Mouse (Mus musculus): ENCODE data around the gene Prrt2. TPM values are rescaled to one million over a fixed set of nuclear protein-coding genes. Genes with fewer than 3 reads are reported as not detected.

Gene Prrt2
- polyA plus RNA-seq, 1 experiment from 2014 or later: 1.9 TPM

- Histone ChIP-seq H3K4me2 (no peak overlapping the region), H3K9me3 (replicated peaks) (no peaks in the 10 kb centered on the region), H3K36me3 (peaks cover 36% of the 10 kb centered on the region), H3K4me3 (no peak overlapping the region), H3K27ac (ENCODE audit: poor library complexity, severe bottlenecking) (no peak overlapping the region), H3K27me3 (replicated peaks) (no peaks in the 10 kb centered on the region), H3K9ac (no peak overlapping the region), H3K4me1 (replicated peaks) (peaks cover 43% of the 10 kb centered on the region)
- WGBS: 95% methylated on average over 10 of the region's 10 CpGs
- no peak for ATAC-seq (ENCODE audit: insufficient number of reproducible peaks, low FRiP score)
Observed at GRCm38 (mm10) chr7:127012845-127013244, 8.2 kb downstream of the Prrt2 start.

- Histone ChIP-seq H3K4me2 (no peak overlapping the region), H3K4me3 (no peak overlapping the region), H3K36me3 (peaks cover 36% of the 10 kb centered on the region), H3K27me3 (replicated peaks) (no peaks in the 10 kb centered on the region), H3K9me3 (replicated peaks) (no peaks in the 10 kb centered on the region), H3K9ac (no peak overlapping the region), H3K27ac (ENCODE audit: poor library complexity, severe bottlenecking) (no peak overlapping the region), H3K4me1 (replicated peaks) (peaks cover 43% of the 10 kb centered on the region)
- 73% methylated on average over 6 of the region's 6 CpGs for WGBS
- no peak for ATAC-seq (ENCODE audit: insufficient number of reproducible peaks, low FRiP score)
Observed at GRCm38 (mm10) chr7:127012374-127012773, 8.6 kb downstream of the Prrt2 start.

GRCm38 (mm10) chr7:127011717-127012116 is 9.3 kb downstream of the Prrt2 start:
- Histone ChIP-seq H3K9ac (no peak overlapping the region), H3K4me2 (no peak overlapping the region), H3K4me1 (replicated peaks) (peaks cover 43% of the 10 kb centered on the region), H3K27me3 (replicated peaks) (no peaks in the 10 kb centered on the region), H3K27ac (ENCODE audit: poor library complexity, severe bottlenecking) (no peak overlapping the region), H3K36me3 (peaks cover 36% of the 10 kb centered on the region), H3K4me3 (no peak overlapping the region), H3K9me3 (replicated peaks) (no peaks in the 10 kb centered on the region)
- 70% methylated on average over 2 of the region's 2 CpGs for WGBS
- no peak for ATAC-seq (ENCODE audit: insufficient number of reproducible peaks, low FRiP score)

GRCm38 (mm10) chr7:127011051-127011450 is 10.0 kb downstream of the Prrt2 start:
- peaks cover 43% of the 10 kb centered on the region for H3K4me1 ChIP-seq (replicated peaks)
- H3K27ac ChIP-seq (ENCODE audit: poor library complexity, severe bottlenecking): no peak overlapping the region
- peaks cover 36% of the 10 kb centered on the region for H3K36me3 ChIP-seq
- H3K27me3 ChIP-seq (replicated peaks): no peaks in the 10 kb centered on the region
- no peak overlapping the region for H3K4me2 ChIP-seq
- no peak for ATAC-seq (ENCODE audit: insufficient number of reproducible peaks, low FRiP score)
- no peak overlapping the region for H3K4me3 ChIP-seq
- no peaks in the 10 kb centered on the region for H3K9me3 ChIP-seq (replicated peaks)
- 88% methylated on average over 2 of the region's 2 CpGs for WGBS
- H3K9ac ChIP-seq: no peak overlapping the region

GRCm38 (mm10) chr7:127009307-127010085 is 11.5 kb downstream of the Prrt2 start:
- peaks cover 28% of the 10 kb centered on the region for H3K4me1 ChIP-seq (replicated peaks)
- H3K9ac ChIP-seq: no peak overlapping the region; the same call in 1 of the 2 replicates
- H3K9me3 ChIP-seq (replicated peaks): no peaks in the 10 kb centered on the region
- H3K27me3 ChIP-seq (replicated peaks): no peaks in the 10 kb centered on the region
- H3K27ac ChIP-seq (ENCODE audit: poor library complexity, severe bottlenecking): peak overlapping the region; percentile 59; the same call in 1 of the 2 replicates
- no peak for ATAC-seq (ENCODE audit: insufficient number of reproducible peaks, low FRiP score)
- no peak overlapping the region for H3K4me2 ChIP-seq
- no peak overlapping the region for H3K4me3 ChIP-seq
- 76% methylated on average over 17 of the region's 17 CpGs for WGBS
- H3K36me3 ChIP-seq: peaks cover 27% of the 10 kb centered on the region

GRCm38 (mm10) chr7:127008239-127009019 is 12.6 kb downstream of the Prrt2 start:
- ATAC-seq (ENCODE audit: insufficient number of reproducible peaks, low FRiP score): peak; percentile 87
- WGBS: 37% methylated on average over 9 of the region's 9 CpGs
- peak overlapping the region; percentile 59 for H3K27ac ChIP-seq (ENCODE audit: poor library complexity, severe bottlenecking)
- peaks cover 24% of the 10 kb centered on the region for H3K36me3 ChIP-seq
- H3K4me3 ChIP-seq: no peak overlapping the region
- no peaks in the 10 kb centered on the region for H3K27me3 ChIP-seq (replicated peaks)
- H3K9ac ChIP-seq: peak overlapping the region; percentile 21
- H3K4me1 ChIP-seq (replicated peaks): peaks cover 18% of the 10 kb centered on the region
- no peaks in the 10 kb centered on the region for H3K9me3 ChIP-seq (replicated peaks)
- no peak overlapping the region for H3K4me2 ChIP-seq

- Histone ChIP-seq H3K27me3 (replicated peaks) (no peaks in the 10 kb centered on the region), H3K4me1 (replicated peaks) (peaks cover 14% of the 10 kb centered on the region), H3K9ac (no peak overlapping the region; the same call in 1 of the 2 replicates), H3K4me3 (no peak overlapping the region), H3K27ac (ENCODE audit: poor library complexity, severe bottlenecking) (no peak overlapping the region), H3K9me3 (replicated peaks) (no peaks in the 10 kb centered on the region), H3K4me2 (no peak overlapping the region), H3K36me3 (peaks cover 14% of the 10 kb centered on the region)
- ATAC-seq (ENCODE audit: insufficient number of reproducible peaks, low FRiP score): no peak
- WGBS: 89% methylated on average over 6 of the region's 6 CpGs
Observed at GRCm38 (mm10) chr7:127007313-127008024, 13.5 kb downstream of the Prrt2 start.

GRCm38 (mm10) chr7:127004122-127004875 is 16.7 kb downstream of the Prrt2 start:
- Histone ChIP-seq H3K4me1 (replicated peaks) (peaks cover 13% of the 10 kb centered on the region), H3K36me3 (no peaks in the 10 kb centered on the region), H3K27me3 (replicated peaks) (no peaks in the 10 kb centered on the region), H3K4me3 (no peak overlapping the region), H3K4me2 (no peak overlapping the region), H3K27ac (ENCODE audit: poor library complexity, severe bottlenecking) (no peak overlapping the region), H3K9me3 (replicated peaks) (no peaks in the 10 kb centered on the region), H3K9ac (no peak overlapping the region)
- ATAC-seq (ENCODE audit: insufficient number of reproducible peaks, low FRiP score): no peak
- 88% methylated on average over 4 of the region's 4 CpGs for WGBS

GRCm38 (mm10) chr7:127003620-127004019 is 17.4 kb downstream of the Prrt2 start:
- 88% methylated on average over 5 of the region's 5 CpGs for WGBS
- ATAC-seq (ENCODE audit: insufficient number of reproducible peaks, low FRiP score): no peak
- no peak overlapping the region for H3K4me3 ChIP-seq
- H3K9ac ChIP-seq: no peak overlapping the region
- H3K4me1 ChIP-seq (replicated peaks): peaks cover 6% of the 10 kb centered on the region
- H3K27ac ChIP-seq (ENCODE audit: poor library complexity, severe bottlenecking): no peak overlapping the region
- H3K27me3 ChIP-seq (replicated peaks): no peaks in the 10 kb centered on the region
- H3K4me2 ChIP-seq: no peak overlapping the region
- H3K36me3 ChIP-seq: no peaks in the 10 kb centered on the region
- H3K9me3 ChIP-seq (replicated peaks): no peaks in the 10 kb centered on the region

GRCm38 (mm10) chr7:126999568-126999967 is 21.4 kb downstream of the Prrt2 start:
- Histone ChIP-seq H3K4me3 (no peak overlapping the region), H3K4me1 (replicated peaks) (no peaks in the 10 kb centered on the region), H3K36me3 (peaks cover 12% of the 10 kb centered on the region), H3K9me3 (replicated peaks) (0 out of 2 replicates have a peak, but pooled peaks cover 4% of the 10 kb centered on the region), H3K4me2 (no peak overlapping the region), H3K9ac (no peak overlapping the region), H3K27ac (ENCODE audit: poor library complexity, severe bottlenecking) (no peak overlapping the region), H3K27me3 (replicated peaks) (no peaks in the 10 kb centered on the region)
- 67% methylated on average over 10 of the region's 10 CpGs for WGBS
- ATAC-seq (ENCODE audit: insufficient number of reproducible peaks, low FRiP score): no peak

Data from heart, embryonic 12.5 days (tissue).